Mouse (Mus musculus) thymus, adult 2 months (tissue): ENCODE data around the gene Igsf21.

Experiments
- CTCF ChIP-seq: fragments of 200-500 bp; IDR thresholded peaks from 2 replicates; pipeline ENCODE4 v1.5.1; 2012; ENCODE audit warnings: mild to moderate bottlenecking, control low read depth, low read length, moderate library complexity, borderline replicate concordance; ENCODE audit not compliant: control insufficient read depth, poor library complexity, insufficient read depth; ENCODE audit errors: extremely low read depth
- POLR2A ChIP-seq: fragments of 200-500 bp; IDR thresholded peaks from 2 replicates; pipeline ENCODE4 v1.6.1; 2012; ENCODE audit warnings: mild to moderate bottlenecking, low read length, control low read depth, moderate library complexity; ENCODE audit not compliant: control insufficient read depth, poor library complexity, insufficient read depth; ENCODE audit errors: extremely low read depth

- TF ChIP-seq CTCF (no peak), POLR2A (no peak)
These were observed 216.6 kb downstream of the Igsf21 start for GRCm38 (mm10) chr4:140030040-140030386.
